ENCODE assay signal across 21 mouse cellular contexts in genomic region chr4:93873271-93873670, GRCm38 (mm10).
DNase-seq lines count a peak whose midpoint lies in the region; ATAC-seq and TF ChIP-seq lines count a peak whose summit lies in the region.
"Had no signal": no experiment of that assay in that cellular context is flagged by ENCODE, and none has a peak within 500 bp of the region (broad histone marks: within the 10 kb centered on the region; RNA-seq: fewer than 3 reads in every experiment).

No protein-coding gene starts in this region.

- intact Hi-C loops in heart, postnatal 14 days (cut with DNase I), result no loop called here

- ATAC-seq in hindbrain, embryonic 15.5 days (ENCODE audit: low FRiP score, low read depth), result peak; percentile 45; the same call in 1 of the 2 replicates
- no peak for ATAC-seq in hindbrain, embryonic 12.5 days (ENCODE audit: low FRiP score)
- peak; percentile 65 for ATAC-seq in Patski

- no peak overlapping the region for H3K9ac ChIP-seq in hindbrain, embryonic 15.5 days
- H3K9ac ChIP-seq in hindbrain, embryonic 12.5 days, result no peak overlapping the region
- H3K9ac ChIP-seq: neural tube, embryonic 12.5 days had no signal

- no peaks in the 10 kb centered on the region for H3K36me3 ChIP-seq in hindbrain, embryonic 15.5 days
- no peaks in the 10 kb centered on the region for H3K36me3 ChIP-seq in hindbrain, embryonic 12.5 days
- H3K36me3 ChIP-seq: G1E; neural tube, embryonic 12.5 days had no signal

- H3K27me3 ChIP-seq in hindbrain, embryonic 15.5 days, result no peaks in the 10 kb centered on the region
- no peaks in the 10 kb centered on the region for H3K27me3 ChIP-seq in hindbrain, embryonic 12.5 days
- no peaks in the 10 kb centered on the region for H3K27me3 ChIP-seq in Patski
- H3K27me3 ChIP-seq: CH12.LX; neural tube, embryonic 12.5 days had no signal

- TF ChIP-seq CTCF in Patski (IDR thresholded peaks at IDR 0.05), result no peak
- TF ChIP-seq CTCF in brain, embryonic 14.5 days (IDR thresholded peaks at IDR 0.05; ENCODE audit: borderline replicate concordance, extremely low read depth, insufficient read depth, insufficient read length), result no peak

- in situ Hi-C loops in Patski (cut with MboI; ENCODE audit: low pct_unique_long_range_greater_than_20kb), result no loop called here

- no peak for TF ChIP-seq POLR2A in brain, embryonic 14.5 days (IDR thresholded peaks at IDR 0.05; ENCODE audit: borderline replicate concordance, extremely low read depth, insufficient read depth, insufficient read length, poor library complexity, severe bottlenecking)

- no peak overlapping the region for H3K4me2 ChIP-seq in hindbrain, embryonic 15.5 days
- no peak overlapping the region for H3K4me2 ChIP-seq in hindbrain, embryonic 12.5 days (replicated peaks)
- H3K4me2 ChIP-seq: neural tube, embryonic 12.5 days had no signal

- POLR2A ChIA-PET in Patski (lab: Charles Lee), result no interaction called here

- 28% methylated on average over 3 of the region's 3 CpGs for WGBS in hindbrain, embryonic 15.5 days
- WGBS in hindbrain, embryonic 12.5 days, result 54% methylated on average over 3 of the region's 3 CpGs

- peak; percentile 15 for DNase-seq in embryo, embryonic 11 days
- DNase-seq in embryo, embryonic 10 days (ENCODE audit: low spot score), result no peak
- no peak for DNase-seq in Patski (ENCODE audit: low read depth, low spot score)
- DNase-seq in brain, embryonic 14.5 days (ENCODE audit: low read depth), result peak; percentile 57
- DNase-seq in lung, postnatal 25 days (ENCODE audit: low spot score), result no peak
- no peak for DNase-seq in heart, postnatal 14 days
- DNase-seq: B cell, adult 2 months; cerebellum, adult 9-11 months; gastrocnemius, adult 2 months; heart, postnatal 36 days; kidney, adult 2 months; kidney, postnatal 14 days; retina, postnatal 1 day; right cerebral cortex, postnatal 25 days; spleen, adult 18-20 months had no signal

- no peak overlapping the region for H3K27ac ChIP-seq in hindbrain, embryonic 15.5 days (replicated peaks)
- H3K27ac ChIP-seq in hindbrain, embryonic 12.5 days, result no peak overlapping the region
- H3K27ac ChIP-seq: gastrocnemius, adult 2 months; macrophage; neural tube, embryonic 12.5 days had no signal

- no peak overlapping the region for H3K4me3 ChIP-seq in hindbrain, embryonic 15.5 days
- no peak overlapping the region for H3K4me3 ChIP-seq in hindbrain, embryonic 12.5 days
- H3K4me3 ChIP-seq: gastrocnemius, adult 2 months; neural tube, embryonic 12.5 days had no signal

- H3K9me3 ChIP-seq in hindbrain, embryonic 15.5 days, result no peaks in the 10 kb centered on the region
- no peaks in the 10 kb centered on the region for H3K9me3 ChIP-seq in hindbrain, embryonic 12.5 days (replicated peaks)
- H3K9me3 ChIP-seq: G1E; neural tube, embryonic 12.5 days had no signal

- CTCF ChIA-PET in Patski (lab: Charles Lee), result no interaction called here

- no peaks in the 10 kb centered on the region for H3K4me1 ChIP-seq in hindbrain, embryonic 15.5 days (replicated peaks)
- no peaks in the 10 kb centered on the region for H3K4me1 ChIP-seq in hindbrain, embryonic 12.5 days
- H3K4me1 ChIP-seq: neural tube, embryonic 12.5 days had no signal

Comparison
In these comparisons a context has a peak if more than half of its experiments do, and no peak if none do; other contexts are left out.
1. DNase-seq: peak in embryo, embryonic 11 days (single experiment) and brain, embryonic 14.5 days (single experiment); none in embryo, embryonic 10 days (single experiment), Patski (single experiment), lung, postnatal 25 days (single experiment) and heart, postnatal 14 days (0 of 2).